In genomic region chr11:97818003-97818402, GRCm38 (mm10) we compare ENCODE assay signal across 8 mouse cellular contexts. TPM values are rescaled to one million over a fixed set of nuclear protein-coding genes. Genes with fewer than 3 reads are reported as not detected.
DNase-seq lines count a peak whose midpoint lies in the region; ATAC-seq and TF ChIP-seq lines count a peak whose summit lies in the region.

No protein-coding gene starts in this region.

- peaks cover 19% of the 10 kb centered on the region; the same call in 1 of the 2 replicates for H3K79me2 ChIP-seq in liver, adult 2 months (ENCODE audit: control insufficient read depth, insufficient read depth, low read length)

- no peaks in the 10 kb centered on the region for H3K9me3 ChIP-seq in intestine, embryonic 16.5 days (ENCODE audit: control insufficient read depth, low read length)
- H3K9me3 ChIP-seq in neural tube, embryonic 13.5 days: no peaks in the 10 kb centered on the region

- no peak overlapping the region for H3K4me3 ChIP-seq in liver, adult 2 months (ENCODE audit: insufficient read depth, low read depth, low read length)
- no peak overlapping the region for H3K4me3 ChIP-seq in embryonic fibroblast, embryonic 13.5 days (ENCODE audit: insufficient read depth, low read length)
- H3K4me3 ChIP-seq in intestine, embryonic 16.5 days (ENCODE audit: low read length): no peak overlapping the region
- H3K4me3 ChIP-seq in neural tube, embryonic 13.5 days: no peak overlapping the region

- no peak for ATAC-seq in intestine, embryonic 16.5 days
- 0 out of 2 replicates have a peak, but pooled peaks have one; percentile 16 for ATAC-seq in neural tube, embryonic 13.5 days (ENCODE audit: low read depth)

- WGBS in liver, adult 2 months: 60% methylated on average over 6 of the region's 6 CpGs
- WGBS in intestine, embryonic 16.5 days: 52% methylated on average over 6 of the region's 6 CpGs
- 52% methylated on average over 6 of the region's 6 CpGs for WGBS in neural tube, embryonic 13.5 days

- H3K9ac ChIP-seq in liver, adult 2 months (ENCODE audit: low read depth, low read length): 0 out of 2 replicates have a peak overlapping the region, but pooled peaks have one; percentile 2
- H3K9ac ChIP-seq in intestine, embryonic 16.5 days (ENCODE audit: low read depth, low read length): peak overlapping the region; percentile 41
- H3K9ac ChIP-seq in neural tube, embryonic 13.5 days: no peak overlapping the region

- peak overlapping the region; percentile 71 for H3K27ac ChIP-seq in liver, adult 2 months (replicated peaks; ENCODE audit: insufficient read depth, low read depth, low read length)
- peak overlapping the region; percentile 31; the same call in 1 of the 2 replicates for H3K27ac ChIP-seq in embryonic fibroblast, embryonic 13.5 days (ENCODE audit: insufficient read depth, low read length)
- peak overlapping the region; percentile 68 for H3K27ac ChIP-seq in intestine, embryonic 16.5 days (ENCODE audit: low read length)
- peak overlapping the region; percentile 87 for H3K27ac ChIP-seq in neural tube, embryonic 13.5 days (replicated peaks)

- peaks cover 65% of the 10 kb centered on the region for H3K4me1 ChIP-seq in liver, adult 2 months (ENCODE audit: control insufficient read depth, insufficient read depth, low read length)
- H3K4me1 ChIP-seq in embryonic fibroblast, embryonic 13.5 days (ENCODE audit: control insufficient read depth, insufficient read depth, low read length): peaks cover 38% of the 10 kb centered on the region
- peaks cover 72% of the 10 kb centered on the region for H3K4me1 ChIP-seq in intestine, embryonic 16.5 days (ENCODE audit: control insufficient read depth, insufficient read depth, low read length)
- peaks cover 47% of the 10 kb centered on the region for H3K4me1 ChIP-seq in neural tube, embryonic 13.5 days (replicated peaks)

- H3K4me2 ChIP-seq in intestine, embryonic 16.5 days (ENCODE audit: low read depth, low read length): no peak overlapping the region
- no peak overlapping the region for H3K4me2 ChIP-seq in neural tube, embryonic 13.5 days

- TF ChIP-seq CTCF in liver, adult 2 months (IDR thresholded peaks at IDR 0.05; ENCODE audit: low read depth, low read length): no peak
- TF ChIP-seq CTCF in embryonic fibroblast, embryonic 13.5 days (IDR thresholded peaks at IDR 0.05; ENCODE audit: borderline replicate concordance, insufficient read depth, low read length): no peak

- no peak for DNase-seq in liver, adult 2 months (ENCODE audit: extremely low read depth, low read depth, low spot score)
- no peak for DNase-seq in liver
- DNase-seq in ovary, adult 18-20 months (ENCODE audit: low spot score): no peak
- no peak for DNase-seq in ovary, postnatal 10 days (ENCODE audit: low spot score)
- DNase-seq in thymus, adult 18-20 months: no peak

- H3K27me3 ChIP-seq in liver, adult 2 months (ENCODE audit: control insufficient read depth, insufficient read depth, low read length): no peaks in the 10 kb centered on the region
- no peaks in the 10 kb centered on the region for H3K27me3 ChIP-seq in intestine, embryonic 16.5 days (replicated peaks; ENCODE audit: control insufficient read depth, insufficient read depth, low read length)
- H3K27me3 ChIP-seq in neural tube, embryonic 13.5 days: no peaks in the 10 kb centered on the region

- no peak for TF ChIP-seq POLR2A in liver, adult 2 months (IDR thresholded peaks at IDR 0.05; ENCODE audit: extremely low read depth, insufficient read depth, low read length)
- TF ChIP-seq POLR2A in embryonic fibroblast, embryonic 13.5 days (IDR thresholded peaks at IDR 0.05; ENCODE audit: low read depth, low read length): no peak

- H3K36me3 ChIP-seq in liver, adult 2 months (ENCODE audit: control insufficient read depth, insufficient read depth, low read length): peaks cover 2% of the 10 kb centered on the region; the same call in 1 of the 2 replicates
- H3K36me3 ChIP-seq in intestine, embryonic 16.5 days (ENCODE audit: control insufficient read depth, insufficient read depth, low read length): peaks cover 3% of the 10 kb centered on the region
- peaks cover 82% of the 10 kb centered on the region for H3K36me3 ChIP-seq in neural tube, embryonic 13.5 days

RNA-seq across cellular contexts. Expression of gene Lasp1, which starts 19.2 kb away (rescaled TPM):
- total RNA-seq in liver, adult 2 months (2014; rRNA removed): 23.3 and 33.3 TPM in 2 replicates
- polyA plus RNA-seq in liver, adult 2 months (2012; rRNA removed): 80.5 and 85.4 TPM in 2 replicates
- 243 and 284 TPM in 2 replicates for polyA plus RNA-seq in embryonic fibroblast, embryonic 13.5 days (2011; ENCODE audit: insufficient read length, low read depth, missing spikeins)
- polyA plus RNA-seq in intestine, embryonic 16.5 days (2015; fragmentation: Nextera tagmentation; extraction: Ambion mirVana): 141 and 148 TPM in 2 replicates
- 114 and 123 TPM in 2 replicates for polyA plus RNA-seq in neural tube, embryonic 13.5 days (2015; fragmentation: Nextera tagmentation; extraction: Ambion mirVana)

RNA-seq across cellular contexts. Expression of gene B230217C12Rik, which starts 22.6 kb away (rescaled TPM):
- total RNA-seq in liver, adult 2 months (2014; rRNA removed): 0.09 and 0.27 TPM in 2 replicates
- polyA plus RNA-seq in liver, adult 2 months (2012; rRNA removed): 0.14 and 0.29 TPM in 2 replicates
- polyA plus RNA-seq in embryonic fibroblast, embryonic 13.5 days (2011; ENCODE audit: insufficient read length, low read depth, missing spikeins): 4.8 and 7.2 TPM in 2 replicates
- 4.1 TPM in 2 replicates for polyA plus RNA-seq in intestine, embryonic 16.5 days (2015; fragmentation: Nextera tagmentation; extraction: Ambion mirVana)
- polyA plus RNA-seq in neural tube, embryonic 13.5 days (2015; fragmentation: Nextera tagmentation; extraction: Ambion mirVana): 31.0 and 32.3 TPM in 2 replicates

RNA-seq across cellular contexts. Expression of gene Rpl23, which starts 35.8 kb away (rescaled TPM):
- 240 and 283 TPM in 2 replicates for total RNA-seq in liver, adult 2 months (2014; rRNA removed)
- polyA plus RNA-seq in liver, adult 2 months (2012; rRNA removed): 68.5 and 71.4 TPM in 2 replicates
- polyA plus RNA-seq in embryonic fibroblast, embryonic 13.5 days (2011; ENCODE audit: insufficient read length, low read depth, missing spikeins): 548 and 603 TPM in 2 replicates
- 466 and 491 TPM in 2 replicates for polyA plus RNA-seq in intestine, embryonic 16.5 days (2015; fragmentation: Nextera tagmentation; extraction: Ambion mirVana)
- 351 and 415 TPM in 2 replicates for polyA plus RNA-seq in neural tube, embryonic 13.5 days (2015; fragmentation: Nextera tagmentation; extraction: Ambion mirVana)

RNA-seq across cellular contexts. Expression of gene 1700001P01Rik, which starts 42.3 kb away (rescaled TPM):
- not detected in 2 replicates for total RNA-seq in liver, adult 2 months (2014; rRNA removed)
- not detected in 2 replicates for polyA plus RNA-seq in liver, adult 2 months (2012; rRNA removed)
- not detected in 2 replicates for polyA plus RNA-seq in embryonic fibroblast, embryonic 13.5 days (2011; ENCODE audit: insufficient read length, low read depth, missing spikeins)
- not detected in 2 replicates for polyA plus RNA-seq in intestine, embryonic 16.5 days (2015; fragmentation: Nextera tagmentation; extraction: Ambion mirVana)
- polyA plus RNA-seq in neural tube, embryonic 13.5 days (2015; fragmentation: Nextera tagmentation; extraction: Ambion mirVana): 0.67 TPM in 1 of 2 replicates, not detected in the other

RNA-seq across cellular contexts. Expression of gene Cwc25, which starts 51.6 kb away (rescaled TPM):
- 5.8 and 6.8 TPM in 2 replicates for total RNA-seq in liver, adult 2 months (2014; rRNA removed)
- polyA plus RNA-seq in liver, adult 2 months (2012; rRNA removed): 6.2 and 6.3 TPM in 2 replicates
- polyA plus RNA-seq in embryonic fibroblast, embryonic 13.5 days (2011; ENCODE audit: insufficient read length, low read depth, missing spikeins): 14.0 and 16.4 TPM in 2 replicates
- polyA plus RNA-seq in intestine, embryonic 16.5 days (2015; fragmentation: Nextera tagmentation; extraction: Ambion mirVana): 11.1 and 11.9 TPM in 2 replicates
- 18.8 and 19.1 TPM in 2 replicates for polyA plus RNA-seq in neural tube, embryonic 13.5 days (2015; fragmentation: Nextera tagmentation; extraction: Ambion mirVana)

Comparison
In these comparisons a context has a peak if more than half of its experiments do, and no peak if none do; other contexts are left out.
1. H3K27ac ChIP-seq: peak in every context shown above with its lines; median percentile 87 in neural tube, embryonic 13.5 days; 71 in liver, adult 2 months; 68 in intestine, embryonic 16.5 days; 31 in embryonic fibroblast, embryonic 13.5 days.